Mouse (Mus musculus) erythroblast, embryonic 14.5 days (primary cell): ENCODE measurements around the gene Nfkbie. TPM values are rescaled to one million over a fixed set of nuclear protein-coding genes. Genes with fewer than 3 reads are reported as not detected.

Source experiments
- H3K27me3 ChIP-seq: 2 replicates; pipeline ENCODE4 v1.6.1; 2012; ENCODE audit warnings: inconsistent platforms; ENCODE audit not compliant: control insufficient read depth
- H3K36me3 ChIP-seq: 2 replicates; pipeline ENCODE4 v1.6.1; 2012; ENCODE audit warnings: mild to moderate bottlenecking, inconsistent platforms; ENCODE audit not compliant: control insufficient read depth
- H3K4me1 ChIP-seq: 2 replicates; pipeline ENCODE4 v1.6.1; 2012; ENCODE audit warnings: inconsistent platforms; ENCODE audit not compliant: control insufficient read depth
- H3K4me3 ChIP-seq: replicated peaks from 2 replicates; pipeline ENCODE3; 2012; ENCODE audit warnings: moderate library complexity, mild to moderate bottlenecking, inconsistent platforms
- H3K9me3 ChIP-seq: 2 replicates; pipeline ENCODE4 v1.6.1; 2012; ENCODE audit warnings: low read length, inconsistent platforms, mixed read lengths; ENCODE audit not compliant: control insufficient read depth
- GATA1 ChIP-seq: IDR thresholded peaks from 2 replicates; pipeline ENCODE4 v1.6.1; 2012; ENCODE audit warnings: low read length, inconsistent platforms, mixed read lengths
- TAL1 ChIP-seq: IDR thresholded peaks from 3 replicates; pipeline ENCODE4 v1.6.1; 2012; ENCODE audit warnings: low read length, inconsistent platforms, mixed read lengths
- polyA plus RNA-seq: library from polyadenylated mRNA; stranded (reverse); fragments of >175 nt; gene quantifications from 2 replicates; pipeline ENCODE4 v1.2.3, GENCODE M21; 2012

Nfkbie gene
- polyA plus RNA-seq, 1 experiment = 0.06 TPM

DNA sequence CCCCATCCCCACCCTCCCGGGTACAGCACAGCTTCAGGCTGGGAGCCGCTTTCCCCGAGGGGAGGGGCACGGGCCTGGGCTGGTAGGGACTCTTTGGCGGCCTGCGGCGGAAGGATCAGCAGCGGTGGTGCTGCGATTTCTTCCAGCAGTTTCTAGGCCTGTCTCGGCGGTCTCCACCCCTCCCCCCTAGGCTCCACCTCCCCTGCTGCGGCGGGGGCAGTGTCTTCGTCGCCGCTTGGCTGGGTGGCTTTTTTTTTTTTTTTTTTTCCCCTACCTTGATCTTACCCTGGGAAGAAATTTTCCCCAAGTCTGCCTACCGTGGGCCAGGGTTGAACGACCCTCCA is 18.2 kb downstream of the Nfkbie start:
- Histone ChIP-seq H3K9me3 (no peaks in the 10 kb centered on the region), H3K36me3 (peaks cover 30% of the 10 kb centered on the region), H3K4me3 (peak overlapping the region; percentile 76), H3K4me1 (peaks cover 49% of the 10 kb centered on the region), H3K27me3 (no peaks in the 10 kb centered on the region)
- TF ChIP-seq GATA1 (no peak), TAL1 (no peak)

DNA sequence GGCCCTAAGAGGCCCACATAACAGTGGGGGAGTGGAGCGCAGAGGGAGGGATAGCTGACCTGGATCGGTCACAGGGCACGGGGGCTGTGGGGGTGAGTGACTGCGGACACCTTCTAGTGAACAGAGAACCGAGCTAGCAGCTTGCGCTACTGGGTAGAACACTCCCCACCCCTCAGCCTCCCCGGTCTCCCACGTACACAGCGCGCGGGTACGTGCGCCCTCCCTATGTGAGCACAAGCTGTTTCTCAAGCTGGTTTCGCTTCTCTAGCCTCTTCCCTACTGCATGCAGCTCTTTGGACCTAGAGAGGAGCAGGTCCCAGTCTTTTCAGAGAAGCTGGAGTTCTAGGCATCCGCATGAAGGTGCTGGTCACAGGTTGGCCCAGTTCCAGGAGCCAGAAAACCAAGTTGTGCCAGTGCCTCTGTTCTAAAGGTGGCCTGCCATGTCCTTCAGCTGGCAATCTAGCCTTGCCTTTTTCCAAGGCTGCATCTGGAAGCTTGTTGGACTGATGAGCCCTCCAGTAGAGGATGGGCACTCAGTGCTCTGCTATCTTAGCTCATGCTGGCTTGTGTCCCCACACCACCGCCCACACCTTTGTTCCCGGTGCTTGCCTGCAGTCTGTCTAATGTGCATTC is 18.7 kb downstream of the Nfkbie start:
- peaks cover 51% of the 10 kb centered on the region for H3K4me1 ChIP-seq
- peak overlapping the region; percentile 76 for H3K4me3 ChIP-seq
- peaks cover 25% of the 10 kb centered on the region for H3K36me3 ChIP-seq
- no peaks in the 10 kb centered on the region for H3K9me3 ChIP-seq
- no peak for TF ChIP-seq TAL1
- no peak for TF ChIP-seq GATA1
- no peaks in the 10 kb centered on the region for H3K27me3 ChIP-seq

DNA sequence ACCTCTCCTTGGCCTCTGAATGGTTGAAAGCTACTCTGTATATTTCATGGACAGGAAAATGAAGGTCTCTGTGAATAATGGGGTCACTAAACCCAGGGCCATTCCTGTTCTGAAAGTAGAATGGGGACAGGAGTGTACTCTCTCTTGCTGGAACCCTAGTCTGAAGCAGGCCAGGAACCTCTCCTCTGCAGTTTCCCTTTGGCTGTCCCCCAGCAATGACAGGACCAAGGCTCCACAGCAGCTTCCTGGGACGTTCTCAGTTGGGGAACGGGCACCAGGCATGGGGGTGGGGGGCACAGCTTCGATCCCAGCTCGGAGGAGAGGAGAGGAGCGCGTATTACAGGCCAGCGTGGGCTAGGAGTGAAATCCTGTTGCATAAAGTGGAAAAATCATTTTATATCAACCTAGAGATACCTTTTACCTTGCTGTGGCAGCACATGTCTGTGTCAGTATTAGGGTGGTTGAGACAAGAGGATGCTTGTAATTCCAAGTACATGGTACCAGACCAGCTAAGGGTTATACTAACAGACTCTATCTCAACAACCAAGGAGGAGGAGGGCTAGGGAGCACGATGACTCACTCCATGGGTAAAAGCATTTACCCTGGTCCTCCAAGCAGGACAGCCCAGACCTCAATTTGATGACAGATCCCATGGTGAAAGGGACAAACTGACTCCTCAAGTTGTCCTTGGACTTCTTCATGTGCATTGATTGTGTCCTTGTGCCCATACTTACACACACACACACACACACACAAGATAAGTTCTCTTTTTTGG is 19.8 kb downstream of the Nfkbie start:
- peaks cover 57% of the 10 kb centered on the region for H3K4me1 ChIP-seq
- no peaks in the 10 kb centered on the region for H3K27me3 ChIP-seq
- H3K36me3 ChIP-seq = peaks cover 15% of the 10 kb centered on the region
- TF ChIP-seq GATA1 = no peak
- no peak for TF ChIP-seq TAL1
- H3K9me3 ChIP-seq = no peaks in the 10 kb centered on the region
- no peak overlapping the region for H3K4me3 ChIP-seq

DNA sequence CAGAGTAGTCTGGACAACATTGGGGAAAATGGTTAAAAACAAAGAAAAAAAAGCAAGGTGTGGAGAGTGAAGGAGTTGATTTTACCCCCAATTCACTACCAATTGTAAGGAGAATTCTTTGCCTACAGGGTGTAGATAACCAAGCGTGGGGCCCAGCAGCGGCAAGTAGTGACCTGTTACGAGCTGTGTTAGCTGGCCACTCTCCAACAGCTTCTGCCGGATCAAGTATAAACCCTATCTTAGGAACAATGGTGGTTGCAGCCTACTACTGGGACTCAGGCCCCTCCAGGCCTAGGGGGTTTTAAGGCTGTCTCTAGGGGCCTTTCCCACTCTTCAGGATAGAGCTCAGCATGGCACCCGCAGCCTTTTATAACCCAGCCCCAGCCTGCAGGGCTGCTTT is 22.7 kb downstream of the Nfkbie start:
- Histone ChIP-seq H3K9me3 (no peaks in the 10 kb centered on the region), H3K4me1 (peaks cover 63% of the 10 kb centered on the region), H3K36me3 (peaks cover 5% of the 10 kb centered on the region), H3K27me3 (no peaks in the 10 kb centered on the region), H3K4me3 (no peak overlapping the region)
- no peak for TF ChIP-seq TAL1
- TF ChIP-seq GATA1 = no peak

DNA sequence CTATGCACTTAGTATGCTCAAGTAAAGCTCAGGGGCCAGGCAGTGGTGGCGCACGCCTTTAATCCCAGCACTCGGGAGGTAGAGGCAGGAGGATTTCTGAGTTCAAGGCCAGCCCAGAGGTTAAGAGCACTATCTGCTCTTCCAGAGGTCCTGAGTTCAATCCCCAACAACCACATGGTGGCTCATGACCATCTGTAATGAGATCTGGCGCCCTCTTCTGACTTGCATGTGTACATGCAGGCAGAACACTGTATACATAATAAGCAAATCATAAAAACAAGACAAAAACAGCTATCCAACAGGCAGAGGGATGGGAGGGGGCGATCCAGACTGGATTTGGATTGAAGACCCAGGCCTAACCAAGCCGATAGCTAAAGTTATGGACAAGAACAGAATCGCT is 23.3 kb downstream of the Nfkbie start:
- no peaks in the 10 kb centered on the region for H3K9me3 ChIP-seq
- peaks cover 11% of the 10 kb centered on the region for H3K36me3 ChIP-seq
- no peak overlapping the region for H3K4me3 ChIP-seq
- peaks cover 63% of the 10 kb centered on the region for H3K4me1 ChIP-seq
- no peak for TF ChIP-seq TAL1
- no peaks in the 10 kb centered on the region for H3K27me3 ChIP-seq

DNA sequence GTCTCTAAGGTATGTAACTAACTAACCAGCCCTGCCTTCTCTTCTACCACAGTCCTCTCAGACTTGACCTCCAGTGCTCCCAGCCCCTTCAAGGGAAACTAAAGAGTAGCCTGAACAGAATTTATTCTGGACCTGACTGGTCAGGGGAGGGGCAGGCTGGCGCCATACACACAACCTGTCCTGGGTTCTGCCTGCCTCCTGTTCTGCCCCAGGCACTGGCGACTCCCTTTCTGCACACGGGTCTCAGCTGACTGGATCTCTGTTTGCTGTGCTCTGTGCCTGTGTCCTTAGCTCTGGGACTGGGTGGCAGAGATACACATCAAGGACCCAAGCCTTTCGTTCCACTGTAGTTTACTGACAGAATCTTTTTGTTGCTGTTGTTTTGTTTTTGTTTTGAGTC is 24.1 kb downstream of the Nfkbie start:
- peaks cover 18% of the 10 kb centered on the region for H3K36me3 ChIP-seq
- H3K4me1 ChIP-seq = peaks cover 63% of the 10 kb centered on the region
- no peaks in the 10 kb centered on the region for H3K27me3 ChIP-seq
- no peak overlapping the region for H3K4me3 ChIP-seq
- TF ChIP-seq TAL1 (no peak), GATA1 (no peak)
- no peaks in the 10 kb centered on the region for H3K9me3 ChIP-seq

DNA sequence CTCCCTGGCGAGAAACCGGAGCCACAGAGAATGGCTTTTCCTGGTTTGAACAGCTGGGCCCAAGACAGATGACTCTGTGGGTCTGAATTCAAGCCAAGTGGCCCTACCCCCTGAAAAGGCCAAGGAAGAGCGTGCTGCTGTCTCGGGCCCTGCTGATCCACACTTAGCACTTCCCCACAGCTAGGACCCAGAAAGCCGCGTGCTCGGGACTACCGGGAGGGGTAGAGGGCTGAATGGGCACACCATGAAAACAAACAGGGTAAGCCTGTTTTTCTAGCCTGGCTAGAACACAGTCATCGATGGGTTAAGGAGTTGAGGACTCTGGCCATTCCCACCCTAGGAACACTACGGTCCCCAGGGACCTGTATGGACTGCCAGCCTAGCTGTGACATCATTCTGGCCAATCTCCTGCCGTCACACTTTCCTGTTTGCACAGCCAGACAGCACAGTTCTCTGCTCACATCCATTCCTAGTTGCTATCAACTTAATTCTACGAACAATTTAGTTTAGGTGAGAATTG is 25.5 kb downstream of the Nfkbie start:
- no peak overlapping the region for H3K4me3 ChIP-seq

DNA sequence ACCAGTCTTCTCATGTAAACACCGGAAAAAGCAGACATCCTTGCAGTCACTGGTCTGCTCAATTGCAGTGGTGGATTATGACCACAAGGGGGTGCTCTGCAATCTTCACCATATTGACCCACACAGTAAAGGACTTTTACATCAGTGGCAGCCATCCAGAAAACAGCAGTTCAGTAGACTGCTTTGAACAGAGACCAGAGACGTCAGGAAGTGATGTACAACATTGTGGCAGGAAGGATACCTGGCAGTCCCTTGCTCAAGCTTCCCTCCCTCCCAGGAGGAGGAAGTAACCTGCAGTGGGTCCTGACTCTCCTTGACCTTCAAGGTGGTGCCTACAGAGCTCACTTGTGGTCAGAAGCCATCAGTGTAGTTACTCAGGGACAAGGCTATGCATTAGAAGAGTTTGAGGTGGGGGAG is 26.1 kb downstream of the Nfkbie start:
- H3K9me3 ChIP-seq = peaks cover 3% of the 10 kb centered on the region
- peaks cover 75% of the 10 kb centered on the region for H3K4me1 ChIP-seq
- H3K4me3 ChIP-seq = peak overlapping the region; percentile 19
- TF ChIP-seq GATA1 (no peak), TAL1 (no peak)
- peaks cover 38% of the 10 kb centered on the region for H3K36me3 ChIP-seq
- no peaks in the 10 kb centered on the region for H3K27me3 ChIP-seq

More for the DNA sequence above, 25.5 kb downstream of the Nfkbie start:
- TF ChIP-seq TAL1 (no peak), GATA1 (no peak)
- H3K9me3 ChIP-seq = no peaks in the 10 kb centered on the region
- H3K27me3 ChIP-seq = no peaks in the 10 kb centered on the region
- H3K36me3 ChIP-seq = peaks cover 33% of the 10 kb centered on the region
- peaks cover 69% of the 10 kb centered on the region for H3K4me1 ChIP-seq

DNA sequence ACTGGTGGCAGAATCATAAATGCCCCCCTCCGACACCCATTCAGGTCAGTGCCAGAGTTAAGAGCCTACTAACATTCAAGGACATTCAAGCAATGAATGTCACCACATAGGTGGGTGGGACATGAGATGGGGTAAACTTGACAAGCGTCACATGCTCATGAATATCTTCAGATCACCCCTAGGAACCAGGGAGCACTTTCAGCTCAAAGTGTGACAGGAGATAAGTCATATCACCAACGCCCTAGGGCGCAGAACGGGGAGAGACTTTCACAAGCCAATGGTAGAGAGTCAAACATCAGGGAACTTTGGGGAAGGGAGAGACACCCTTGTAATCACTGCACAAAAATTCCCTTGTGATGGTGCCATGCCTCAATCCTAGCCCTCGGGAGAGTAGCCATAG is 26.7 kb downstream of the Nfkbie start:
- Histone ChIP-seq H3K9me3 (peaks cover 9% of the 10 kb centered on the region), H3K4me1 (peaks cover 79% of the 10 kb centered on the region), H3K36me3 (peaks cover 44% of the 10 kb centered on the region), H3K27me3 (no peaks in the 10 kb centered on the region; the same call in 1 of the 2 replicates), H3K4me3 (peak overlapping the region; percentile 25)
- TF ChIP-seq TAL1 (peak; percentile 24; the same call in 1 of the 3 replicates), GATA1 (peak; percentile 58)
